Mouse (Mus musculus): ENCODE data around the gene Oas1c. TPM values are rescaled to one million over a fixed set of nuclear protein-coding genes. Genes with fewer than 3 reads are reported as not detected.

The Oas1c gene
- total and polyA plus RNA-seq, 2 experiments from 2014 or later, result 0.63 to 1.8 TPM

DNA sequence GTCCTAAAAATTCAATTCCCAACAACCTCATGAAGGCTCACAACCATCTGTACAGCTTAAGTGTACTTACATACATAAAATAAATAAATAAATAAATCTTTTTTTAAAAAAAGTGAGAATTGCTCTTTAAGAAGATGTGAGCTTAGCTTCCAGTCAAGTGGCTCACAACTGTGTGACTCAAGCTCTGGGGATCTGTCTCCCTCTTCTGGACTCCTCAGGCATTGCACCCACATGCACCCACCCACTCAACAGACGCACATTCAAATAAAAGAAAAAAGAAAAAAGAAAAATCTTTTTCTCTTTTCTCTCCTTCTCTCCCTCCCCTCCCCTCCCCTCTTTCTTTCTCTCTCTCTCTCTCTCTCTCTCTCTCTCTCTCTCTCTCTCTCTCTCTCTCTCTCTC is 30.7 kb downstream of the Oas1c start:
- no peak for ATAC-seq
- no peaks in the 10 kb centered on the region for H3K36me3 ChIP-seq (ENCODE audit: insufficient read depth)
- H3K4me1 ChIP-seq (ENCODE audit: insufficient read depth), result no peaks in the 10 kb centered on the region
- WGBS, result 100% methylated on average over 1 of the region's 1 CpGs
- no peak overlapping the region for H3K4me2 ChIP-seq (ENCODE audit: low read depth)
- no peak overlapping the region for H3K27ac ChIP-seq (ENCODE audit: low read depth, low read length)
- no peak overlapping the region for H3K4me3 ChIP-seq (ENCODE audit: low read depth, low read length)
- no peaks in the 10 kb centered on the region for H3K27me3 ChIP-seq (ENCODE audit: insufficient read depth, low read length)
- no peak for TF ChIP-seq CTCF (IDR thresholded peaks at IDR 0.05; ENCODE audit: low read depth)
- H3K9me3 ChIP-seq (ENCODE audit: low read length), result no peaks in the 10 kb centered on the region
- H3K9ac ChIP-seq, result no peak overlapping the region
- no peak for DNase-seq

DNA sequence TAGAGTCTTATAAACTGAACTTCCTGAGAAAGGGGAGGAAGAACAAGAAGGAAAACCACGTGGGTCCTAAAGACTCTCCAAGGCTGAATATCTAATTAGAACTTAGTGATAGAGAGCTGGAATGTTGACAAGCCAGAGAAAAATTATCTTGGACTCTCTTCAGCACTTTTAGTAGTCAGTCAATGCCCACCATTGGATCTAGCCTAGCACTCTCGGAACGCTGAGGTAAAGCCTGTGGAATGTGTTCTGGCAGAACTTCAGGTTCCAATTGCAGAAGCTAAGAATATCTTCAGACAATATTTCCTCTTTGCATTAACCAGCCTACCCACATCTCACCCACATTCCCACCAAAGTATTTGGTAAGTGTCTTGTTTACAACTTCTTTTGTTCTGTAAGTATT is 32.4 kb downstream of the Oas1c start:
- no peak overlapping the region for H3K9ac ChIP-seq
- H3K4me2 ChIP-seq (ENCODE audit: low read depth), result no peak overlapping the region
- H3K4me1 ChIP-seq (ENCODE audit: insufficient read depth), result no peaks in the 10 kb centered on the region
- no peaks in the 10 kb centered on the region for H3K9me3 ChIP-seq (ENCODE audit: low read length)
- no peak for ATAC-seq
- no peak for TF ChIP-seq CTCF (IDR thresholded peaks at IDR 0.05; ENCODE audit: low read depth)
- DNase-seq, result no peak
- no peak overlapping the region for H3K4me3 ChIP-seq (ENCODE audit: low read depth, low read length)
- H3K36me3 ChIP-seq (ENCODE audit: insufficient read depth), result no peaks in the 10 kb centered on the region
- WGBS, result 45% methylated on average over 3 of the region's 3 CpGs
- no peak overlapping the region for H3K27ac ChIP-seq (ENCODE audit: low read depth, low read length)
- no peaks in the 10 kb centered on the region for H3K27me3 ChIP-seq (ENCODE audit: insufficient read depth, low read length)

DNA sequence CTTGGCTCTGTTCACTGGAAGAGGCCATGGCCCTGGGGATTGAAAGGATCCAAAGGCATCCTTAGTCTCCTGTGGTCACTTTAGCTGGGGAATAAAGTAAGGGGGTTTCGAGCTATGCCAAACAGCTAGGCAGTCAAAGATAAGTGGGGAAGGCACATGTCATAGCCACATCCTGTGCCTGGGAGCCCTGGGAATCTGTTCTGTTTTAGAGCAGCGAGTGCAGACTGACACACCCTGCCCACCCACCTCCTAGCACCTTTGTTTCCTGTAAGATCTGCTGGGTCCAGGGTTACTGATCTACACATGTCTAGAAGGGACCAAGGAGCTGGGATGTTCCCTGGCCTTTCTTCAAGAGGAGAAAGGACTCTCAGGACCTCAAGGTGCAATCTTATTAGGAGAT is 33.4 kb downstream of the Oas1c start:
- Histone ChIP-seq H3K27ac (ENCODE audit: low read depth, low read length) (no peak overlapping the region), H3K4me3 (ENCODE audit: low read depth, low read length) (no peak overlapping the region), H3K27me3 (ENCODE audit: insufficient read depth, low read length) (no peaks in the 10 kb centered on the region), H3K9me3 (ENCODE audit: low read length) (no peaks in the 10 kb centered on the region), H3K4me1 (ENCODE audit: insufficient read depth) (no peaks in the 10 kb centered on the region), H3K9ac (no peak overlapping the region), H3K36me3 (ENCODE audit: insufficient read depth) (no peaks in the 10 kb centered on the region), H3K4me2 (ENCODE audit: low read depth) (no peak overlapping the region)
- ATAC-seq (no peak), DNase-seq (no peak)
- TF ChIP-seq CTCF (IDR thresholded peaks at IDR 0.05; ENCODE audit: low read depth), result no peak
- WGBS, result 85% methylated on average over 2 of the region's 2 CpGs

DNA sequence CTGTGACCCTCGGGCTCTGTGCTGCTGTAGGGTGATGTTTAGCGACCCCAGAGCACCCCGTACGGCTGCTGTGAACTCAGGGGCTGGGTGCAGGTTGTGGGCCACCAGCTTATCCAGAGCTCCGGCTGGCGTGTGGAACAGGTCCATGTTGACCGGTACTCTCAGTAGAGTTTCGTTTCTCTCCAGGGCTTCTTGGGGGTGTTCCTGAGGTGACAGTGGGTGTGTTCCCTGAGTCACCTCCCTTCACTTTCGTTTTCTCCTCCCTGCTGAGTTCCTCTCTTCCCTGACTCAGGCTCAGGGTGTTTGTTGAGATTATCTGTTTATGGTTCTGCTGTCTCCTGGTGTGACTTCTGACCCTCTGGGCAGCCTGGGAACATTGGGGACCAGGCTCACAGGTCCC is 34.8 kb downstream of the Oas1c start, which contains the start of gene Oas3:
Gene Oas3, minus strand, starts transcription at position 184 of the 400 bp plus-strand sequence.
- DNase-seq, result no peak
- Histone ChIP-seq H3K9me3 (ENCODE audit: low read length) (no peaks in the 10 kb centered on the region), H3K27me3 (ENCODE audit: insufficient read depth, low read length) (no peaks in the 10 kb centered on the region), H3K4me2 (ENCODE audit: low read depth) (no peak within 1 kb of the TSS), H3K27ac (ENCODE audit: low read depth, low read length) (no peak within 1 kb of the TSS), H3K4me3 (ENCODE audit: low read depth, low read length) (no peak within 1 kb of the TSS), H3K4me1 (ENCODE audit: insufficient read depth) (no peaks in the 10 kb centered on the region), H3K36me3 (ENCODE audit: insufficient read depth) (no peaks in the 10 kb centered on the region), H3K9ac (no peak within 1 kb of the TSS)
- no peak for TF ChIP-seq CTCF (IDR thresholded peaks at IDR 0.05; ENCODE audit: low read depth)
- no peak for ATAC-seq
- 74% methylated on average over 9 of the region's 9 CpGs for WGBS

DNA sequence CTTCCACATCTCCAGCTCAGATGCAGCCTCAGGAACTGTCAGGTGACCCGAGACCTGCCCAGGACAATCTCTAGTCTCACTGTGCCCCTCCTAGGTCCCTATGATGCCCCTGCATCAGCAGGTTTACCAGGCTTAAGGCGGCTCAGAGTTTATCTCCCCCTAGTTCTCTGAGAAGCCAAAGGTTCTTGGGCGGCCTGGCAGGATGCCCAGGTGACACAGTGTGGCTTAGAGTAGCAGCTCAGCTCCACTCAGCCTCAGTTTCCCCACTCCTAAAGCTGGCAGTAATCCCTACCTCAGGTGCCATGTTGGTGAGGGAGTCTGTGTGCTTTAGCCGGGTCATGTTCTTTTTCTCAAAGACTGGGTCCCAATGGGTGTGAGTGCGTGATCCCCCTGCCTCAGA is 35.5 kb downstream of the Oas1c start:
- ATAC-seq, result no peak
- no peak for DNase-seq
- Histone ChIP-seq H3K27me3 (ENCODE audit: insufficient read depth, low read length) (no peaks in the 10 kb centered on the region), H3K4me3 (ENCODE audit: low read depth, low read length) (no peak overlapping the region), H3K4me1 (ENCODE audit: insufficient read depth) (no peaks in the 10 kb centered on the region), H3K9ac (no peak overlapping the region), H3K9me3 (ENCODE audit: low read length) (no peaks in the 10 kb centered on the region), H3K4me2 (ENCODE audit: low read depth) (no peak overlapping the region), H3K36me3 (ENCODE audit: insufficient read depth) (no peaks in the 10 kb centered on the region), H3K27ac (ENCODE audit: low read depth, low read length) (no peak overlapping the region)
- 79% methylated on average over 5 of the region's 5 CpGs for WGBS
- no peak for TF ChIP-seq CTCF (IDR thresholded peaks at IDR 0.05; ENCODE audit: low read depth)

DNA sequence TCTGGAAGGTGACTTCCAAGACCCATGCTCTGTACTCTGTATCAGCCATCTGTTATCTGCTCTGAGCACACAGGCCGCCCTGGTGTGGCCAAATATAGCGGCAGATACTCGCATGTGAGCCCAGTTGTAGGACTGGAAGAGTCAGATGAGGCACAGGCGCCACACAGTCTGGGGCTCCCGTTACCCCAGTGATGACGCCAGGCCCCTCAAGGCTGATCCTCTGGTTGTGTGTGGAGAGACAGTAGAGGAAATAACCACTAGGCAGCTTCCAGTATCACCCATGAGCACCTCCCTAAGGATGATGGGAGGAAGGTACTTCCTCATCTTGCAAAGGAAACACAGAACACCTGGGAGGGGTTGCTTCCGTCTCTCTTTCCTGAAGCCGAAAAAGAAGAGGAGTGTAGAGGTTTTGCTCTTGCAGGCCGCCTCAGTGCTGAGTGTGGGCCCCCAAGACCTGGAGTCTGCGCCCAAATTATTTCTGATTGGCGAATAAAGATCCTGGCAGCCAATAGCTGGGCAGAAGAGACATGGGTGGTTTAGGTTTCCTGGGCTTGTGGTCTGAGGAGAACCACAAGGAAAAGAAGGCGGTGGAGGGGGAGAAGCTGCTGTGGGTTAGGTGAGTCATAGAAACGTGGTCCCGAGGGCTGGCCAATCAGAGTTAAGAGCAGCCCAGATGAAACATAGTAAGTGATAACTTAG is 36.9 kb downstream of the Oas1c start:
- 87% methylated on average over 14 of the region's 14 CpGs for WGBS
- Histone ChIP-seq H3K27ac (ENCODE audit: low read depth, low read length) (no peak overlapping the region), H3K27me3 (ENCODE audit: insufficient read depth, low read length) (no peaks in the 10 kb centered on the region), H3K4me2 (ENCODE audit: low read depth) (no peak overlapping the region), H3K4me3 (ENCODE audit: low read depth, low read length) (no peak overlapping the region), H3K36me3 (ENCODE audit: insufficient read depth) (no peaks in the 10 kb centered on the region), H3K9ac (no peak overlapping the region), H3K4me1 (ENCODE audit: insufficient read depth) (no peaks in the 10 kb centered on the region), H3K9me3 (ENCODE audit: low read length) (no peaks in the 10 kb centered on the region)
- ATAC-seq (no peak), DNase-seq (no peak)
- no peak for TF ChIP-seq CTCF (IDR thresholded peaks at IDR 0.05; ENCODE audit: low read depth)

DNA sequence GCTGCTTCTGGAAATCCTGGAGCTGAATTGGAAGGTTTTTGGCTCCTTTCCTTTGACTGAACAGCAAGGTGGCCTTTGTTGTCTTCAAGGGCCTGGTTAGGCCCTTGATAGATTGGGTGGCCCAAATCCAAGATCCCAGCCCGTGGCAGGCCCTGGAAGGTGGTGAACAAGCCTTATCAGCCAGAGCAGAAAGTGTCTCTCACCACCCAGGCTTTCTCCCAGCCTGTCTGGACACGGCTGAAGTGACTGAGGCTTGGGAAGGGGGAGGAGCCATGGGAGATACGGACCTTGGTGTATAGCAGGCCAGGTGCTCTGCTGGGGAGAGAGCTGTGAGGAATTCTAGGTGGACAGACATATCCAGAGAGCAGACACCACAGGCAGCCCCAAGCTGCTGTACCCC is 42.9 kb downstream of the Oas1c start:
- WGBS, result 70% methylated on average over 3 of the region's 3 CpGs
- H3K4me3 ChIP-seq (ENCODE audit: low read depth, low read length), result no peak overlapping the region
- TF ChIP-seq CTCF (IDR thresholded peaks at IDR 0.05; ENCODE audit: low read depth), result no peak
- H3K27me3 ChIP-seq (ENCODE audit: insufficient read depth, low read length), result no peaks in the 10 kb centered on the region
- no peak overlapping the region for H3K4me2 ChIP-seq (ENCODE audit: low read depth)
- no peak overlapping the region for H3K27ac ChIP-seq (ENCODE audit: low read depth, low read length)
- H3K9ac ChIP-seq, result no peak overlapping the region
- ATAC-seq, result no peak
- no peak for DNase-seq
- no peaks in the 10 kb centered on the region for H3K9me3 ChIP-seq (ENCODE audit: low read length)
- H3K36me3 ChIP-seq (ENCODE audit: insufficient read depth), result no peaks in the 10 kb centered on the region
- no peaks in the 10 kb centered on the region for H3K4me1 ChIP-seq (ENCODE audit: insufficient read depth)
